Mouse (Mus musculus) neural tube, embryonic 13.5 days (tissue): Measurements from ENCODE around the gene Irf2bp2. TPM values are rescaled to one million over a fixed set of nuclear protein-coding genes. Genes with fewer than 3 reads are reported as not detected.

Experiments used
- ATAC-seq: fragments of 200-750 bp; cut with Nextera tagmentation; 2 replicates; pipeline ENCODE4 v1.8.0; 2017; ENCODE audit warnings: low read depth, mild to moderate bottlenecking, moderate TSS enrichment, moderate library complexity
- H3K27ac ChIP-seq: fragments of 300-500 bp; sonication (generic); replicated peaks from 2 replicates; pipeline ENCODE4 v1.5.1; 2015; ENCODE audit warnings: moderate library complexity, mild to moderate bottlenecking, inconsistent platforms
- H3K27me3 ChIP-seq: fragments of 300-500 bp; sonication (generic); 2 replicates; pipeline ENCODE4 v1.6.1; 2015; ENCODE audit warnings: mild to moderate bottlenecking, inconsistent platforms
- H3K36me3 ChIP-seq: fragments of 300-500 bp; sonication (generic); 2 replicates; pipeline ENCODE4 v1.6.1; 2015; ENCODE audit warnings: mild to moderate bottlenecking, inconsistent platforms
- H3K4me1 ChIP-seq: fragments of 300-500 bp; sonication (generic); replicated peaks from 2 replicates; pipeline ENCODE4 v1.6.1; 2015; ENCODE audit warnings: inconsistent platforms
- H3K4me2 ChIP-seq: fragments of 300-500 bp; sonication (generic); 2 replicates; pipeline ENCODE4 v1.6.1; 2015; ENCODE audit warnings: inconsistent platforms, mild to moderate bottlenecking, moderate library complexity
- H3K4me3 ChIP-seq: fragments of 300-500 bp; sonication (generic); 2 replicates; pipeline ENCODE4 v1.5.1; 2015; ENCODE audit warnings: mild to moderate bottlenecking, inconsistent platforms
- H3K9ac ChIP-seq: fragments of 300-500 bp; sonication (generic); 2 replicates; pipeline ENCODE4 v1.6.1; 2015; ENCODE audit warnings: moderate library complexity, mild to moderate bottlenecking, inconsistent platforms
- H3K9me3 ChIP-seq: fragments of 300-500 bp; sonication (generic); 2 replicates; pipeline ENCODE4 v1.6.1; 2016; ENCODE audit warnings: inconsistent platforms
- WGBS: fragments of 180-500 bp; shearing (Covaris S2); methylation state at CpG from one replicate; pipeline ENCODE4 v1.1.7; 2015; 5-methylcytosine and 5-hydroxymethylcytosine counted together
- polyA plus RNA-seq: library from polyadenylated mRNA; unstranded; fragments of >200 nt; fragmentation: Nextera tagmentation; extraction: Ambion mirVana; gene quantifications from 2 replicates; pipeline ENCODE4 v1.2.1, GENCODE M21; 2015

Irf2bp2 gene
- polyA plus RNA-seq, 1 experiment from 2014 or later: 8.6 TPM

DNA sequence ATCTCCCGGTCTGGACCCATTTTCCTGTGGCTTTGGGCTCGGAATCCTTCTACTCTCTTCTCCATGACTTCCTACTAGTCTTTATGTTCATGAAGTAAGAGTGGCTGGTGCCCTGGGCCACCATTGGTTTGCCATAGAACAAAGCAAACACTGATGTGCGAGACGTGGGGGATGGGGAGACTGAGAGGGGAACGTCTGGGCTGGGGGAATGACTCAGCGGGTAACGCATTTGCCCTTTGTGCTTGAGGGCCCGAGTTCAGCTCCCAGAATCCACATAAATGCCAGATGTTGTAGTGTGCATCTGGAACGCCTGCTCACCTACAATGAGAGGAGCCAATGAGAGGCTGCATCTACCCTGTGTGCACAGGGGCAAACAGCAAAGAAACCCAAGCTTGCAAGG, 36.4 kb downstream of the Irf2bp2 start:
- Histone ChIP-seq H3K27ac (no peak overlapping the region), H3K9me3 (no peaks in the 10 kb centered on the region), H3K4me3 (no peak overlapping the region), H3K4me2 (no peak overlapping the region), H3K4me1 (peaks cover 10% of the 10 kb centered on the region), H3K9ac (no peak overlapping the region), H3K36me3 (no peaks in the 10 kb centered on the region), H3K27me3 (no peaks in the 10 kb centered on the region)
- no peak for ATAC-seq
- 24% methylated on average over 9 of the region's 9 CpGs for WGBS

DNA sequence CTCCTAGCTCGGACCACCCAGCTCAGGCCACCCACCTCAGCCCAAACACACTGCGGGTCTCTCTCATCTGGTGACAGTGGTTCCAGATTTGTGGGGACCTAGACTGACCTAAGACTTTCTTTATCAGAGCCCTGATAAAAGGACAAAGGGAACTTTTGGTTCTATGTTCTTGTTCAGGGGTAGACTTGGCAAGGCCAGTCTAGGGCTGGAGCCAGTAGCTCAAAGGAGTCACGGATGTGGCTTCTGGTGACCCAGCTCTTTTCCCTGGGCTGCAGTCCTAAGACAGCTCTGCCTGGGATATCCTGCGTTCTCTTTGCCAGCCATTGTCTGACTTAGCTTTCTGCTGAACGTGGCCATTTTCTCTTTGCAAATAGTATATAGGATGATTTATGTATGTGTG, 37.1 kb downstream of the Irf2bp2 start:
- Histone ChIP-seq H3K27ac (no peak overlapping the region), H3K4me1 (peaks cover 10% of the 10 kb centered on the region), H3K4me2 (no peak overlapping the region), H3K27me3 (no peaks in the 10 kb centered on the region), H3K9ac (no peak overlapping the region), H3K36me3 (no peaks in the 10 kb centered on the region), H3K9me3 (no peaks in the 10 kb centered on the region), H3K4me3 (no peak overlapping the region)
- ATAC-seq: no peak
- 86% methylated on average over 5 of the region's 5 CpGs for WGBS

DNA sequence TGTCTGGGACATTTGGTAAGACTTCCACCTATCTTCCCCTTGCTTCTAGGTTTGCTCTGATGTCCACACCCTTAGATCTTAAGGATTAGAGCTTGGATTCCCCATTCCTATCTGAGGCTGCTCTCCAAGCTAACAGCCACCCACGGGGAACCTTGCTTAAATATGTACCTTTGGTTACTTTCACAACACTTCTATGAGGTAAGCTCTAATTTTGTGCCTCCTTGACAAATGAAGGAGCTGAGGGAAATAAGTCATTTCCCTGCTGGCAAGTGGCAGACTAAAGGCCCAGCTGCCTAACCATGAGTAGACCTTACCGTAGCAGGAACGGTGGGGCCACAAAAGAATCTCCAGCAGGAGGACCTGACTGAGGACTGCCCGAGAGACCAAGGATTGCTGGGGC, 39.0 kb downstream of the Irf2bp2 start:
- Histone ChIP-seq H3K27ac (no peak overlapping the region), H3K36me3 (no peaks in the 10 kb centered on the region), H3K4me2 (no peak overlapping the region), H3K4me1 (peaks cover 13% of the 10 kb centered on the region), H3K9ac (no peak overlapping the region), H3K27me3 (no peaks in the 10 kb centered on the region), H3K9me3 (no peaks in the 10 kb centered on the region), H3K4me3 (no peak overlapping the region)
- ATAC-seq: no peak
- 88% methylated on average over 4 of the region's 4 CpGs for WGBS

DNA sequence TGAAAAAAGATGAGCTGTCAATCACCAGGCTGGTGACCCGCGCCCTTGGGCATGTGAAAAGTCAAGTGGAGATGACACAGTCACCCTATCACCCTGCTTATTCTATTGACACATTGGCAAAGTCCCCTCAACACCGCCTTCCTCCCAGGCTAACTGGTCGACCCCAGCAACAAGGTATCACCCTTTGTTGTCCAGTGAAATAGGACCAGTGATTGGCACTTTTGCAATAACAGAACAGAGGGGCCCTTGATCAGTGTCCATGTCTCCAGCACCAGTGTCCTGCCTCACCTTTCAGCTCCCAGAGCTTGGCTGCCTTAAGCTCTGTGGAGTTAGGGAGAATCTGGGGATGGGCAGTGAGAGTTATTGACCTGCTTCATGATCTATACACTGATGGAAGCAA, 41.9 kb downstream of the Irf2bp2 start:
- WGBS: 89% methylated on average over 4 of the region's 4 CpGs
- H3K4me3 ChIP-seq: no peak overlapping the region

DNA sequence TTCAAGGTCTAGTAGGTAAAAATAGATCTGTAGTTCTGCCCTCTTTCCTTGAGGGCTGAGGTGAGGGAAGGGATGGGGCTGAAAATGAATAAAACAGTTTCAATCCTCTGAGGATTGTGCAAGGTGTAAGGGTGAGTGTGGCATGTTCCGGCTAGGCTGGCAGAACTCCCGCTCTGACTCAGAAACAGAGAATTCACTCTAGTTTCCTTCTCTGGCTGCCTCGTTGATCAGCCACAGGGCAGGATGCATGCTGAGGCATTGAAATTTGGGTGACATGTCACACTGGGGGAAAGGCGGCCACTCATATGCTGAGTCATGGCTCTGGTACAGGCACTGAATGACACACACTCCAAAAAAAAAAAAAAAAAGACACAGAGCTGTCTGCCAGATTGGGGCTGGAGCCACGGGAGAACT, 42.8 kb downstream of the Irf2bp2 start:
- Histone ChIP-seq H3K36me3 (no peaks in the 10 kb centered on the region), H3K27ac (no peak overlapping the region), H3K4me3 (no peak overlapping the region), H3K9me3 (no peaks in the 10 kb centered on the region), H3K9ac (no peak overlapping the region), H3K27me3 (no peaks in the 10 kb centered on the region), H3K4me1 (peaks cover 10% of the 10 kb centered on the region; the same call in 1 of the 2 replicates), H3K4me2 (no peak overlapping the region)
- no peak for ATAC-seq
- 81% methylated on average over 5 of the region's 5 CpGs for WGBS

More for the DNA sequence above, 41.9 kb downstream of the Irf2bp2 start:
- no peak overlapping the region for H3K9ac ChIP-seq
- no peak for ATAC-seq
- no peaks in the 10 kb centered on the region for H3K36me3 ChIP-seq
- peaks cover 10% of the 10 kb centered on the region; the same call in 1 of the 2 replicates for H3K4me1 ChIP-seq
- H3K27ac ChIP-seq: no peak overlapping the region
- no peaks in the 10 kb centered on the region for H3K27me3 ChIP-seq
- no peaks in the 10 kb centered on the region for H3K9me3 ChIP-seq
- H3K4me2 ChIP-seq: no peak overlapping the region

DNA sequence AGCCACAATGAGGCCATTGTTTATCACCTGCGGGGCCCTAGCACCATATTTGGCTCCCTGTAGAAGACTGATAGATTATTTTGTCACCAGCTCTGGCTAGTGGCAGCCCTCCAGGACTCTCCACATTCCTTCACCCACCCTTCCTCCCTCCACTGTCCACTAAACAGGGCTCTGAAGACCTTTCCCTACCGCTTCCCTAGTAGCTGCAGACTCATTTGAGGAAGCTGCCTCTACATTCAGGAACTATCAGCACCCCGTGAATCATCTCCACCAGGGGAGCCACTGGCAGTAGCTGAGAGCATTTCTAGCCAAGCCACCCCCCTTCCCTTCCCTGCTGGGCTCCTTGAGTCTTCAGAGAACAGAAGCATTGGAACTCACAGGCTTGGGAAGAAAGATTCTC, 45.9 kb downstream of the Irf2bp2 start:
- no peak for ATAC-seq
- Histone ChIP-seq H3K4me3 (no peak overlapping the region), H3K36me3 (no peaks in the 10 kb centered on the region), H3K27ac (no peak overlapping the region), H3K4me2 (no peak overlapping the region), H3K4me1 (0 out of 2 replicates have a peak, but pooled peaks cover 6% of the 10 kb centered on the region), H3K27me3 (no peaks in the 10 kb centered on the region), H3K9ac (no peak overlapping the region), H3K9me3 (no peaks in the 10 kb centered on the region)
- WGBS: 61% methylated on average over 3 of the region's 3 CpGs

DNA sequence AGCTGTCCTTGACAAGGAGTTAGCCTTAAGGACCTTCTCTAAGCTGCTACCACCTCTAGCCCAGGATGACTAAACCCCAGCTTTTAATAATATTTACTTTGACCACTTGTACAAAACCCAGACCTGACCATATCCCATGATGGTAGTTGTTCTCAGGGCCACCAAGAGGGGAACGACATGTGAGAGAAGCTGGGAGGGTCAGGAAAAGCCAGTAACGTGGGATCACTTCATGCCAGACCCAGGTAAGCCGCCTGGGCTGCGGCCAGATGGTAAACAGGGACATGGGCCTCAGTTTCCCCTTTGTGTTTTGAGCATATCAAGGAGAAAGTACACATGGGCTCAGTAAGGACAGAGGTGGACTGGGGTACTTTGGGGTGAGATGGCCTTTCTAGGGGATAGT, 46.4 kb downstream of the Irf2bp2 start:
- Histone ChIP-seq H3K36me3 (no peaks in the 10 kb centered on the region), H3K9me3 (no peaks in the 10 kb centered on the region), H3K4me3 (no peak overlapping the region), H3K9ac (no peak overlapping the region), H3K27me3 (no peaks in the 10 kb centered on the region), H3K27ac (no peak overlapping the region), H3K4me2 (no peak overlapping the region), H3K4me1 (0 out of 2 replicates have a peak, but pooled peaks cover 6% of the 10 kb centered on the region)
- WGBS: 93% methylated on average over 4 of the region's 4 CpGs
- ATAC-seq: no peak

DNA sequence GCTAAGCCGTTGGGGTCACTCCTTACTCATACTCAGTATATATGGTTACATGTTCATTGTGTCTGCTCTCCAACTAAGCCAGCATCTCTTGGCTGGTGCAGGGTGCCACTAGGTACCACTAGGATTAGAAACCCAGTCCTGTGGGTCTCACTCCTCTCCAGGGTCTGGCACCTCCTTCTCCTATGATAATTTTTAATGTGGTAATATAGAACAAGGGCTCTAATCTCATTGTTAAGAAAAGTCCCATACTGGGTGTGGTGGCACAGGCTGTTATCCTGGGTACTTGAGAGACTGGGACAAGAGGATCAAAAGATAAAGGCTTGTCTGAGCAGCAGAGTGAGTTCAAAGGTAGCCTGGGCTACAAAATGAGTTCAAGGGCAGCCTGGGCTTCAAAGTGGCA, 47.3 kb downstream of the Irf2bp2 start:
- H3K9me3 ChIP-seq: no peaks in the 10 kb centered on the region
- no peaks in the 10 kb centered on the region for H3K36me3 ChIP-seq
- no peak overlapping the region for H3K9ac ChIP-seq
- H3K4me3 ChIP-seq: no peak overlapping the region
- 52% methylated on average over 1 of the region's 1 CpGs for WGBS
- no peak for ATAC-seq
- H3K4me2 ChIP-seq: no peak overlapping the region
- no peaks in the 10 kb centered on the region for H3K27me3 ChIP-seq
- no peak overlapping the region for H3K27ac ChIP-seq
- H3K4me1 ChIP-seq: 0 out of 2 replicates have a peak, but pooled peaks cover 6% of the 10 kb centered on the region

DNA sequence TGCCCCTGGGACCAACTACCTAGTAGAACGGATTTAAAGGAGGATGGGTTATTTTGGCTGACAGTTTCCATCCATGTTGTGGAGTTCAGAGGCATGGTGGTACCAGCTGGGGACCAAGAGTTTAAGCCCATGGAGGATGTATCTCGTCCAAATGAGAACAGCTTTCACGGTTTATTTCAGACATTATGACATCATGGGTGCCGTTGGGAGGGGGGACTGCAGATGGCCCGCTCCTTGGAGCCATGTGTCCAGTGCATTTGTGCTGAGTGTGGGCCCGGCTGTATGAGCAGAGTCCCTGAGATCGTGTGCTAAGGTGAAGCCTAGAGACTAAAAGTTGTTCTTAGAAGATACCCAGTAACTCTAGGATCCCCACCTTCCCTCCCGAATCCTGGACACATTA, 50.4 kb downstream of the Irf2bp2 start:
- no peak for ATAC-seq
- Histone ChIP-seq H3K4me1 (peaks cover 21% of the 10 kb centered on the region), H3K27me3 (no peaks in the 10 kb centered on the region), H3K36me3 (no peaks in the 10 kb centered on the region), H3K4me3 (no peak overlapping the region), H3K9ac (no peak overlapping the region), H3K4me2 (no peak overlapping the region), H3K27ac (no peak overlapping the region), H3K9me3 (no peaks in the 10 kb centered on the region)
- 79% methylated on average over 8 of the region's 8 CpGs for WGBS

DNA sequence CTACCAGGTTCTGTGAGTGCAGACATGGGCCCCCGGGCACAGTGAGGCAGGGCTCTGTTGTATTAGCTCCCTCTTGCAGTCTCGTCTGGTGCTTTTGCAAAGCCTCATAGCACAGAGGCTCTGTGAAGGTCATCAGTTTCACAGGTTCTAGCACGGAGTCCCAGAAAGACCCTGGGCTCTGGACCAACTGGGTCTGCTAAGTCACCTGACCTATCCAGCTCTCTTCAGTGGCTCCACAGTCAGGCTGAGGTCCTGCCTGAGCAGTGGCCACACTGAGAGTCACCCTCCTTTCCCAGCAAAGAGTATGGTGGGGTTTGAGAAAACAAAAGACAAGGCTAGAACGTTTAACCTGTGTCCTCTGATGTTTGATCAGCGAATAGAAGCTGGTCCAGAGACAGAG, 51.0 kb downstream of the Irf2bp2 start:
- 75% methylated on average over 5 of the region's 5 CpGs for WGBS
- no peak overlapping the region for H3K27ac ChIP-seq
- no peaks in the 10 kb centered on the region for H3K9me3 ChIP-seq
- no peaks in the 10 kb centered on the region for H3K36me3 ChIP-seq
- peaks cover 24% of the 10 kb centered on the region for H3K4me1 ChIP-seq
- no peak for ATAC-seq
- no peak overlapping the region for H3K9ac ChIP-seq
- no peak overlapping the region for H3K4me2 ChIP-seq
- no peak overlapping the region for H3K4me3 ChIP-seq
- no peaks in the 10 kb centered on the region for H3K27me3 ChIP-seq

DNA sequence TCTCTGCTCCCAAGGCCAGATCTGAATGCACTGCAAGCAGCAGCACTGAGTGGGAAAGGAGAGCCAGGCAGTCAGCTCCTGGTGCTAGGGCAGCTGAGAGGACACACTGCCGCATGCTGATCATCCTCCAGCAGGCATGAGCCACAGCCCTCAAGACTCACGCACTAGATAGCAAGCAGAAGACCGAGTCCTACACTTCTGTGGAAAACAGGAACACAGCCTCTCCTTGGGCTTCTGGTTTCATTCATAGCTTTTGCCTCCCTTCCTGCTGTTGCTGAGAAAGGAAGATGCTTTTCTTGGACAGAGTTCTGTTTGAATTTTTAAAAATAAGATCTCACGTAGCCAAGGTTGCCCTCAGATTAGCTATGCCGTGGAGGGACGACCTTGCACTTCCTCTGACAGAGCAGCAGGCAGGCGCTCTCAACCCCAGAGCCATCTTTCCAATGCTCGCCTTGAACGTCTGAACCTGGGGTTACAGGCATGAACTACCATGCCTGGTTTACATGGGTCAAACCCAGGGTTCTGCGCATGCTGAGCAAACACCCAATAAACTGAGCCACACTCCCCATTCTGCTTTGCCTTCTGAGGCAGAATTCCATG, 51.6 kb downstream of the Irf2bp2 start:
- no peaks in the 10 kb centered on the region for H3K27me3 ChIP-seq
- ATAC-seq: no peak
- peaks cover 30% of the 10 kb centered on the region for H3K4me1 ChIP-seq
- no peak overlapping the region for H3K4me2 ChIP-seq
- WGBS: 77% methylated on average over 10 of the region's 10 CpGs
- H3K36me3 ChIP-seq: no peaks in the 10 kb centered on the region
- H3K9ac ChIP-seq: no peak overlapping the region
- no peak overlapping the region for H3K27ac ChIP-seq
- H3K4me3 ChIP-seq: no peak overlapping the region
- no peaks in the 10 kb centered on the region for H3K9me3 ChIP-seq

DNA sequence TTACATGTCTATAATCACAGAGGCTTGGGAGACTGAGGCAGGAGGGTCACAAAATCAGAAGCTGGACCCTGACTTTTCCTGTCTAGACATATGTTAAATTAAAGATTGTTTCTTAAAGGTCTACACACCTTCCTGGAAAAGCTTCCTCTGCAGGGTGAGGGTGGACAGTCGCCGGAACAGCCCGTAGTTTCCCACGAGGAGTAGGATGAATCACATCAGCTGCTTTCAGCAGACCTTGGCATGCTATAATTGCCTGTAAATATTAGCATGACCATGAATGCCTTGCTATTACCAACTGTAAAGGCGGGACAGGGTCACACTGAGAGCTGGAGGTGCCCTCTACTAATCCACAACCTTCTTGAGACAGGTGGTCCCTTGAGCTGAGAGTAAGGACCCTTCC, 53.5 kb downstream of the Irf2bp2 start:
- Histone ChIP-seq H3K4me1 (peaks cover 48% of the 10 kb centered on the region), H3K9me3 (no peaks in the 10 kb centered on the region), H3K27ac (peak overlapping the region; percentile 96), H3K9ac (no peak overlapping the region), H3K36me3 (no peaks in the 10 kb centered on the region), H3K4me2 (no peak overlapping the region), H3K27me3 (no peaks in the 10 kb centered on the region), H3K4me3 (no peak overlapping the region)
- no peak for ATAC-seq
- WGBS: 87% methylated on average over 5 of the region's 5 CpGs
